Comparison of ENCODE assay signal across 19 mouse cellular contexts in genomic region chr19:26511756-26512155, GRCm38 (mm10).
A peak's percentile ranks its signal among the peaks of the same experiment; 100 is the strongest.
DNase-seq lines count a peak whose midpoint lies in the region; ATAC-seq lines count a peak whose summit lies in the region.
"Had no signal": no experiment of that assay in that cellular context is flagged by ENCODE, and none has a peak within 500 bp of the region (broad histone marks: within the 10 kb centered on the region; RNA-seq: fewer than 3 reads in every experiment).

No protein-coding gene starts in this region.

- H3K4me3 ChIP-seq in forebrain, embryonic 14.5 days (ENCODE audit: low read depth, low read length) = no peak overlapping the region
- no peak overlapping the region for H3K4me3 ChIP-seq in forebrain, embryonic 12.5 days (replicated peaks)
- H3K4me3 ChIP-seq in limb, embryonic 10.5 days = no peak overlapping the region
- H3K4me3 ChIP-seq: embryonic facial prominence, embryonic 12.5 days; forebrain, embryonic 15.5 days; heart, embryonic 12.5 days; hindbrain, embryonic 15.5 days had no signal

- no peaks in the 10 kb centered on the region for H3K27me3 ChIP-seq in forebrain, embryonic 14.5 days (replicated peaks; ENCODE audit: control insufficient read depth, insufficient read depth, low read length)
- no peaks in the 10 kb centered on the region for H3K27me3 ChIP-seq in forebrain, embryonic 12.5 days
- no peaks in the 10 kb centered on the region for H3K27me3 ChIP-seq in limb, embryonic 10.5 days (ENCODE audit: low read depth, poor library complexity, severe bottlenecking)
- H3K27me3 ChIP-seq: CH12.LX; embryonic facial prominence, embryonic 12.5 days; forebrain, embryonic 15.5 days; heart, embryonic 12.5 days; hindbrain, embryonic 15.5 days had no signal

- no peak for ATAC-seq in forebrain, embryonic 14.5 days
- ATAC-seq in forebrain, embryonic 12.5 days (ENCODE audit: low FRiP score) = no peak
- ATAC-seq: forebrain, embryonic 15.5 days had no signal

- no peaks in the 10 kb centered on the region for H3K9me3 ChIP-seq in forebrain, embryonic 14.5 days (replicated peaks; ENCODE audit: control insufficient read depth, low read length)
- no peaks in the 10 kb centered on the region for H3K9me3 ChIP-seq in forebrain, embryonic 12.5 days
- no peaks in the 10 kb centered on the region for H3K9me3 ChIP-seq in limb, embryonic 10.5 days (replicated peaks)
- H3K9me3 ChIP-seq: embryonic facial prominence, embryonic 12.5 days; forebrain, embryonic 15.5 days; heart, embryonic 12.5 days; hindbrain, embryonic 15.5 days had no signal

- WGBS in forebrain, embryonic 14.5 days = 60% methylated on average over 6 of the region's 6 CpGs
- WGBS in forebrain, embryonic 12.5 days = 66% methylated on average over 6 of the region's 6 CpGs
- 83% methylated on average over 6 of the region's 6 CpGs for WGBS in limb, embryonic 10.5 days

- H3K27ac ChIP-seq in forebrain, embryonic 14.5 days (ENCODE audit: low read depth, low read length) = no peak overlapping the region
- H3K27ac ChIP-seq in forebrain, embryonic 12.5 days = no peak overlapping the region
- peak overlapping the region; percentile 5; the same call in 1 of the 2 replicates for H3K27ac ChIP-seq in limb, embryonic 10.5 days
- H3K27ac ChIP-seq: embryonic facial prominence, embryonic 12.5 days; forebrain, embryonic 15.5 days; hindbrain, embryonic 15.5 days had no signal

- peak; percentile 20 for DNase-seq in forebrain, embryonic 14.5 days (ENCODE audit: low spot score)
- DNase-seq in layer of hippocampus, postnatal 10 days (ENCODE audit: low spot score in 2 of 2) = peak; percentile 10 to 17
- no peak for DNase-seq in layer of hippocampus, adult 11-12 months (ENCODE audit: low spot score)
- peak; percentile 5 for DNase-seq in 3134 (ENCODE audit: extremely low read depth, insufficient read length, low spot score)
- no peak for DNase-seq in limb, embryonic 10.5 days (ENCODE audit: low spot score)
- no peak for DNase-seq in urinary bladder, postnatal 4 days (ENCODE audit: low spot score in 2 of 2)
- DNase-seq: adrenal gland, adult 2 months; adrenal gland, postnatal 36 days; cerebellum, adult 11-12 months; cerebellum, adult 9-10 months; cerebellum, postnatal 25 days; gastrocnemius, postnatal 14 days; heart, postnatal 36 days had no signal

- no peaks in the 10 kb centered on the region for H3K36me3 ChIP-seq in forebrain, embryonic 14.5 days (ENCODE audit: control insufficient read depth, insufficient read depth, low read length)
- H3K36me3 ChIP-seq in forebrain, embryonic 12.5 days (replicated peaks) = no peaks in the 10 kb centered on the region
- no peaks in the 10 kb centered on the region for H3K36me3 ChIP-seq in limb, embryonic 10.5 days
- H3K36me3 ChIP-seq: embryonic facial prominence, embryonic 12.5 days; forebrain, embryonic 15.5 days; heart, embryonic 12.5 days; hindbrain, embryonic 15.5 days had no signal

- peaks cover 22% of the 10 kb centered on the region for H3K4me1 ChIP-seq in forebrain, embryonic 14.5 days (ENCODE audit: control insufficient read depth, insufficient read depth, low read length)
- H3K4me1 ChIP-seq in forebrain, embryonic 12.5 days = peaks cover 25% of the 10 kb centered on the region
- H3K4me1 ChIP-seq in limb, embryonic 10.5 days = peaks cover 3% of the 10 kb centered on the region; the same call in 1 of the 2 replicates
- H3K4me1 ChIP-seq: heart, embryonic 12.5 days had no signal

- no peak overlapping the region for H3K4me2 ChIP-seq in forebrain, embryonic 14.5 days (ENCODE audit: low read length)
- no peak overlapping the region for H3K4me2 ChIP-seq in forebrain, embryonic 12.5 days
- H3K4me2 ChIP-seq: embryonic facial prominence, embryonic 12.5 days; forebrain, embryonic 15.5 days; heart, embryonic 12.5 days; hindbrain, embryonic 15.5 days had no signal

- no peak overlapping the region for H3K9ac ChIP-seq in forebrain, embryonic 14.5 days (ENCODE audit: low read length)
- no peak overlapping the region for H3K9ac ChIP-seq in forebrain, embryonic 12.5 days
- H3K9ac ChIP-seq: embryonic facial prominence, embryonic 12.5 days; forebrain, embryonic 15.5 days; heart, embryonic 12.5 days; hindbrain, embryonic 15.5 days had no signal

Comparison
In these comparisons a context has a peak if more than half of its experiments do, and no peak if none do; other contexts are left out.
1. DNase-seq: peak in forebrain, embryonic 14.5 days (single experiment), layer of hippocampus, postnatal 10 days (2 of 2) and 3134 (single experiment); none in layer of hippocampus, adult 11-12 months (single experiment), limb, embryonic 10.5 days (single experiment) and urinary bladder, postnatal 4 days (0 of 2).